Mouse (Mus musculus) ES-E14 (cell line): Measurements from ENCODE around the gene Gm16181. TPM values are rescaled to one million over a fixed set of nuclear protein-coding genes. Genes with fewer than 3 reads are reported as not detected.

ENCODE experiments used
- DNase-seq: peaks from one replicate; pipeline ENCODE4 v3.0.0-alpha.2; 2013; ENCODE audit warnings: low read depth, low spot score
- H3K27ac ChIP-seq: 2 replicates; pipeline ENCODE4 v1.5.1; 2012; ENCODE audit warnings: low read depth, mild to moderate bottlenecking, low read length, moderate library complexity, mixed read lengths; ENCODE audit not compliant: poor library complexity, insufficient read depth, severe bottlenecking
- H3K36me3 ChIP-seq: 2 replicates; pipeline ENCODE4 v1.6.1; 2012; ENCODE audit warnings: mild to moderate bottlenecking, low read length, moderate library complexity, mixed read lengths; ENCODE audit not compliant: control insufficient read depth, poor library complexity, insufficient read depth, severe bottlenecking
- H3K4me1 ChIP-seq, 2 experiments: fragments of 150-350 bp in 1 of 2; sonication (generic) in 1 of 2; 2 replicates each; pipeline ENCODE4 v1.6.1; 2012; ENCODE audit warnings: low read length in 2 of 2, mild to moderate bottlenecking in 1 of 2, mixed read lengths in 1 of 2; ENCODE audit not compliant: control insufficient read depth in 2 of 2, insufficient read depth in 2 of 2, poor library complexity in 1 of 2
- H3K4me3 ChIP-seq, 2 experiments: fragments of 150-350 bp in 1 of 2; sonication (generic) in 1 of 2; 2 replicates each; pipeline ENCODE4 v1.5.1; 2012; ENCODE audit warnings: low read length in 2 of 2, low read depth in 1 of 2, mild to moderate bottlenecking in 1 of 2, mixed read lengths in 1 of 2; ENCODE audit not compliant: insufficient read depth in 1 of 2, poor library complexity in 1 of 2, severe bottlenecking in 1 of 2
- H3K9ac ChIP-seq: 2 replicates; pipeline ENCODE4 v1.6.1; 2012; ENCODE audit warnings: low read depth, mild to moderate bottlenecking, low read length, mixed read lengths; ENCODE audit not compliant: poor library complexity, insufficient read depth, severe bottlenecking
- H3K9me3 ChIP-seq: fragments of 150-350 bp; sonication (generic); 2 replicates; pipeline ENCODE4 v1.6.1; 2012; ENCODE audit warnings: low read depth, mild to moderate bottlenecking, low read length; ENCODE audit not compliant: control insufficient read depth, insufficient read depth
- CHD2 ChIP-seq: IDR thresholded peaks from 2 replicates; pipeline ENCODE4 v1.6.1; 2014; ENCODE audit warnings: mild to moderate bottlenecking, low read depth, low read length, inconsistent platforms
- HCFC1 ChIP-seq: IDR thresholded peaks from 2 replicates; pipeline ENCODE4 v1.6.1; 2012; ENCODE audit warnings: low read length, inconsistent platforms, borderline replicate concordance; ENCODE audit not compliant: insufficient read depth
- MAFK ChIP-seq: IDR thresholded peaks from 2 replicates; pipeline ENCODE4 v1.6.1; 2014; ENCODE audit warnings: mild to moderate bottlenecking, low read depth, low read length, inconsistent platforms; ENCODE audit not compliant: insufficient read depth
- ZC3H11A ChIP-seq: IDR thresholded peaks from 2 replicates; pipeline ENCODE4 v1.6.1; 2012; ENCODE audit warnings: low read depth, mild to moderate bottlenecking, inconsistent platforms, low read length, borderline replicate concordance
- ZNF384 ChIP-seq: IDR thresholded peaks from 2 replicates; pipeline ENCODE4 v1.6.1; 2012; ENCODE audit warnings: low read depth, low read length, inconsistent platforms
- in situ Hi-C, 2 experiments: fragments of 600-800 bp; cut with MboI; formaldehyde crosslinking; loops; one replicate each; pipeline ENCODE4 v1.15.1; 2025; ENCODE audit warnings: low sequenced_read_pairs in 2 of 2, inconsistent platforms in 1 of 2; ENCODE audit not compliant: unreplicated experiment in 2 of 2
- total RNA-seq: library from RNA; depleted of rRNA; stranded (reverse); fragments of 300-350 nt; gene quantifications from 2 replicates; pipeline ENCODE4 v1.2.3, GENCODE M21; 2012

The Gm16181 gene
- total RNA-seq, 1 experiment: not detected

GRCm38 (mm10) chr17:35247144-35247543 is 26.5 kb downstream of the Gm16181 start:
- no peak for TF ChIP-seq MAFK
- TF ChIP-seq HCFC1: no peak
- TF ChIP-seq ZNF384: no peak
- TF ChIP-seq CHD2: no peak
- TF ChIP-seq ZC3H11A: no peak
- Histone ChIP-seq H3K36me3 (peaks cover 92% of the 10 kb centered on the region), H3K4me1 (peaks cover 10 to 26% of the 10 kb centered on the region in 2 experiments; a peak in 2 of 4 replicates), H3K9ac (no peak overlapping the region), H3K4me3 (no peak overlapping the region), H3K27ac (no peak overlapping the region), H3K9me3 (no peaks in the 10 kb centered on the region)
- no peak for DNase-seq
- in situ Hi-C loops: no loop called here

GRCm38 (mm10) chr17:35248986-35249385 is 28.4 kb downstream of the Gm16181 start:
- Histone ChIP-seq H3K27ac (no peak overlapping the region), H3K9me3 (no peaks in the 10 kb centered on the region), H3K4me1 (peaks cover 2 to 27% of the 10 kb centered on the region in 2 experiments; a peak in 2 of 4 replicates), H3K36me3 (peaks cover 94% of the 10 kb centered on the region), H3K9ac (no peak overlapping the region), H3K4me3 (no peak overlapping the region)
- in situ Hi-C loops: no loop called here
- no peak for DNase-seq
- TF ChIP-seq ZC3H11A (no peak), ZNF384 (no peak), MAFK (no peak), HCFC1 (no peak), CHD2 (no peak)

- Histone ChIP-seq H3K4me1 (peaks cover 0 to 24% of the 10 kb centered on the region in 2 experiments; a peak in 1 of 4 replicates), H3K36me3 (peaks cover 88% of the 10 kb centered on the region), H3K9me3 (no peaks in the 10 kb centered on the region), H3K27ac (no peak overlapping the region), H3K4me3 (no peak overlapping the region), H3K9ac (no peak overlapping the region)
- TF ChIP-seq ZC3H11A (no peak), HCFC1 (no peak), CHD2 (no peak), ZNF384 (no peak)
- no peak for DNase-seq
- in situ Hi-C loops: no loop called here
Observed at GRCm38 (mm10) chr17:35249451-35250197, 29.0 kb downstream of the Gm16181 start.

DNA sequence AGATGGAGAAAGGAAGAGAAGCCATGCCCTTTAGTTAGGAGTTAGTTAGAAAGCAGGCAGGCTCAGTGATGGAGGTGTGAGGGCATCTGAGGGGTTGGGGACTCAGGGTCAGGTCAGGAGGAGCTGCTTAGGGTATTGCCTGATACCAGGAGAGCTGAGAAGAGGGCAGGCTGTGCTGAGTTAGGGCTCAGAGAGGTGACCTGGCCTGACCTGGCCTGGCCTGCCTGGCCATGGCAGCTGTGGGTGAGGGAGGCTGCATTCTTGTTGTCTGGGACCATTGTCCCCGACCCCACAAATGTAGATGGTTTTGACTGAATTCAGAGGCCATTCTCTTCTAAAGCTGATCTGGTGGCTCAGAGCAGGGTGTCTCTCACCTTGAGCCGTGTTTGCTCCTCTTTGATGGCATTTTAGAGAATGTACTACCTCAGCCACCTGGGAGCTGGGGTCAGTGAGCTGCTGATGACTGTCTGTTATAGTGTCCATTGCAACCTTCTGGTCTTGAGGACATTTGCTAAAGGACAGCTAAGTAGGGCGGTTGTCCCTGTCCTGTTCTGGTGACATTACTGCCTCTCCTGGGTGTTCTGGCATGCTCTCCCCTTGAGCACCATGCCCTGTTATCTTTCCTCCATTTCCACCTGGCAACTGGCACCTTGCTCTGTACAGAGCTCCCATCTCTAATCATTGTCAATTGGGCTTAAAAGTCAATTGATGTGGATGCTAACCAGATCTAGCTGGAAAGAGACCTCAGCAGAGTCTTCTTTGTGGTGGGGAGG is 29.9 kb downstream of the Gm16181 start:
- no peak overlapping the region for H3K27ac ChIP-seq
- in situ Hi-C loops: no loop called here

More for the DNA sequence above, 29.9 kb downstream of the Gm16181 start:
- TF ChIP-seq HCFC1 (no peak), CHD2 (no peak), ZC3H11A (no peak), MAFK (no peak), ZNF384 (no peak)
- no peak for DNase-seq
- Histone ChIP-seq H3K9ac (no peak overlapping the region), H3K4me1 (peaks cover 0 to 22% of the 10 kb centered on the region in 2 experiments; a peak in 1 of 4 replicates), H3K36me3 (peaks cover 79% of the 10 kb centered on the region), H3K9me3 (no peaks in the 10 kb centered on the region), H3K4me3 (no peak overlapping the region)
